Mouse (Mus musculus) left cerebral cortex, adult 11 months (tissue): Measurements from ENCODE around the gene Rab2b.
"Not testable (repeated sequence)": the region's sequence is repeated elsewhere in the genome, so short reads cannot be mapped to it uniquely, and the experiment has no call there.

Experiments
- DNase-seq: peaks from one replicate; pipeline ENCODE4 v3.0.0; 2022; ENCODE audit warnings: low spot score

Gene Rab2b

GRCm38 (mm10) chr14:52278932-52279746 lies at the start of gene Rab2b, which contains the start of gene Tox4:
Gene Rab2b, minus strand, starts transcription at chr14:52279545.
Gene Tox4, plus strand, starts transcription at chr14:52279146.
- peak; percentile 96 for DNase-seq

GRCm38 (mm10) chr14:52327910-52328812 lies 48.8 kb upstream of the Rab2b start, which contains the start of gene Sall2:
Gene Sall2, minus strand, starts transcription at chr14:52328762.
- DNase-seq, result no peak

- DNase-seq, result no peak
Observed at GRCm38 (mm10) chr14:52327375-52327901, 48.1 kb upstream of the Rab2b start.

GRCm38 (mm10) chr14:52325890-52326289 lies 46.5 kb upstream of the Rab2b start:
- no peak for DNase-seq

- DNase-seq, result no peak
Observed at GRCm38 (mm10) chr14:52319361-52319760, 40.0 kb upstream of the Rab2b start.

- no peak for DNase-seq
Observed at GRCm38 (mm10) chr14:52316441-52317225, 37.3 kb upstream of the Rab2b start.

GRCm38 (mm10) chr14:52315792-52316440 lies 36.6 kb upstream of the Rab2b start:
- peak; percentile 63 for DNase-seq

GRCm38 (mm10) chr14:52315283-52315780 lies 36.0 kb upstream of the Rab2b start:
- no peak for DNase-seq

- no peak for DNase-seq
Observed at GRCm38 (mm10) chr14:52314808-52315150, 35.4 kb upstream of the Rab2b start.

- DNase-seq, result no peak
Observed at GRCm38 (mm10) chr14:52313931-52314807, 34.8 kb upstream of the Rab2b start.

- DNase-seq, result no peak
Observed at GRCm38 (mm10) chr14:52310906-52311305, 31.6 kb upstream of the Rab2b start.

GRCm38 (mm10) chr14:52310343-52310742 lies 31.0 kb upstream of the Rab2b start:
- not testable (repeated sequence) for DNase-seq

GRCm38 (mm10) chr14:52306100-52306499 lies 26.8 kb upstream of the Rab2b start:
- no peak for DNase-seq

- DNase-seq, result peak; percentile 86
Observed at GRCm38 (mm10) chr14:52304644-52305271, 25.4 kb upstream of the Rab2b start, which contains the start of gene Mettl3. Gene Mettl3, minus strand, starts transcription at chr14:52305128.

GRCm38 (mm10) chr14:52303517-52303916 lies 24.2 kb upstream of the Rab2b start:
- not testable (repeated sequence) for DNase-seq

- DNase-seq, result no peak
Observed at GRCm38 (mm10) chr14:52295558-52296264, 16.4 kb upstream of the Rab2b start.

GRCm38 (mm10) chr14:52284191-52284590 lies 4.8 kb upstream of the Rab2b start:
- DNase-seq, result no peak

GRCm38 (mm10) chr14:52283629-52284028 lies 4.3 kb upstream of the Rab2b start:
- DNase-seq, result no peak

GRCm38 (mm10) chr14:52279747-52280120 lies 389 bp upstream of the Rab2b start:
- no peak for DNase-seq
